Mouse (Mus musculus) CD4-positive helper T cell, adult 2 months (primary cell): ENCODE data around the gene Olfr788.

Experiments
- DNase-seq: peaks from one replicate; pipeline ENCODE4 v3.0.0-alpha.2; 2012; ENCODE audit warnings: low read depth, missing footprints, low spot score

Olfr788 gene

GRCm38 (mm10) chr10:129470698-129471097 is at the start of gene Olfr788:
Gene Olfr788 (plus strand): TSS chr10:129470998.
- DNase-seq: no peak

- DNase-seq: no peak
Measured at GRCm38 (mm10) chr10:129427006-129427405, 43.8 kb upstream of the Olfr788 start, which contains the start of gene Olfr786. Gene Olfr786 (plus strand): TSS chr10:129427306.

GRCm38 (mm10) chr10:129461562-129461961 is 9.2 kb upstream of the Olfr788 start, which contains the start of gene Olfr787:
Gene Olfr787 (plus strand): TSS chr10:129461862.
- DNase-seq: no peak

GRCm38 (mm10) chr10:129473256-129473655 is 2.5 kb downstream of the Olfr788 start:
- DNase-seq: no peak

- DNase-seq: no peak
Measured at GRCm38 (mm10) chr10:129473723-129474122, 2.9 kb downstream of the Olfr788 start.

GRCm38 (mm10) chr10:129484452-129484851 is 13.7 kb downstream of the Olfr788 start, which contains the start of gene Olfr789:
Gene Olfr789 (plus strand): TSS chr10:129484752.
- DNase-seq: no peak

- no peak for DNase-seq
Measured at GRCm38 (mm10) chr10:129490101-129490500, 19.3 kb downstream of the Olfr788 start.

GRCm38 (mm10) chr10:129498192-129498591 is 27.4 kb downstream of the Olfr788 start, which contains the start of gene Olfr790:
Gene Olfr790 (plus strand): TSS chr10:129498492.
- no peak for DNase-seq

- no peak for DNase-seq
Measured at GRCm38 (mm10) chr10:129521492-129521891, 50.7 kb downstream of the Olfr788 start, which contains the start of gene Olfr791. Gene Olfr791 (plus strand): TSS chr10:129521792.
